Mouse (Mus musculus): ENCODE data around the gene Slc7a5. TPM values are rescaled to one million over a fixed set of nuclear protein-coding genes. Genes with fewer than 3 reads are reported as not detected.

Gene Slc7a5
- polyA plus RNA-seq, 1 experiment, result 4.3 TPM

DNA sequence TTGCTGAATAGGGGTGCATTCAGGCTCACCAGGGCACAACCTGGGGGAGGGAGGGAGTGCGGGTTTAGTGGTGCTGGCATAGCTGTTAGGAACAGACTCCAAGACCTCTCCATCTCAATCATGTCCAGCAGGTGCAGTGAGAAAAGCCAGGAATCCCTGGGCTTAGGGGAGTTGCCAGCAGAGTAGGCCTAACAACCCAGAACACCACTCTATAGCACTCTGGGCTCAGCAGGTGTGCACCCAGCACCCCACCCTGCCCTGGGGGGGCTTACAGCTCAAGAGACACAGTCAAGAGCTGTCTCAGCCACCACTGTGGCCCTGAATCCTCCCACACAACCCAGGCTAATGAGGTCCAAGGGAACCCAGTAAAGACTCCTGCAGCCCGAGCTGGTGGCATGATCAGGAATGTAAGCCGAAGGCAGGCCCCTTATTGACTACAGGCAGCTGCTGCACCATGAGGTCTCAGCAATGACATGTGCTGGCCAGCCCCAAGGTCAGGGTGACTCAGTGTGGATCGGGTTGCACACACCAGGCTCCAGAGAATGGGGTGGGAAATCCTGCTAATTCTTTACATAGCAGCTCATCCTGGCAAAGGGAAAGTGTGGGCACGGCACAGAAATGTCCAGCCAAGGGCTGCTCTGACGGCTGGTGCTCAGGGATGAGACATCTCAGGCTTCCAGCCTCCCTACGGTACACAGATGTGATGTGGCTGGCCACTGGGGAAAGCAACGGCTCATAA, 5.8 kb downstream of the Slc7a5 start:
- H3K4me1 ChIP-seq (ENCODE audit: control insufficient read depth, insufficient read depth, low read length), result no peaks in the 10 kb centered on the region
- H3K27ac ChIP-seq (ENCODE audit: insufficient read depth, low read depth, low read length), result no peak overlapping the region
- 52% methylated on average over 8 of the region's 8 CpGs for WGBS
- TF ChIP-seq POLR2A (IDR thresholded peaks at IDR 0.05; ENCODE audit: low read depth, low read length) (no peak), CTCF (conservative IDR thresholded peaks at IDR 0.05; ENCODE audit: insufficient read depth, insufficient read length, low read depth, low read length) (no peak)
- H3K4me3 ChIP-seq (ENCODE audit: insufficient read depth, low read depth, low read length), result no peak overlapping the region
- peak; percentile 30 for DNase-seq
- no peaks in the 10 kb centered on the region for H3K27me3 ChIP-seq (replicated peaks; ENCODE audit: control insufficient read depth, insufficient read depth, low read length)
- no peaks in the 10 kb centered on the region for H3K36me3 ChIP-seq (ENCODE audit: control insufficient read depth, insufficient read depth, low read length)

DNA sequence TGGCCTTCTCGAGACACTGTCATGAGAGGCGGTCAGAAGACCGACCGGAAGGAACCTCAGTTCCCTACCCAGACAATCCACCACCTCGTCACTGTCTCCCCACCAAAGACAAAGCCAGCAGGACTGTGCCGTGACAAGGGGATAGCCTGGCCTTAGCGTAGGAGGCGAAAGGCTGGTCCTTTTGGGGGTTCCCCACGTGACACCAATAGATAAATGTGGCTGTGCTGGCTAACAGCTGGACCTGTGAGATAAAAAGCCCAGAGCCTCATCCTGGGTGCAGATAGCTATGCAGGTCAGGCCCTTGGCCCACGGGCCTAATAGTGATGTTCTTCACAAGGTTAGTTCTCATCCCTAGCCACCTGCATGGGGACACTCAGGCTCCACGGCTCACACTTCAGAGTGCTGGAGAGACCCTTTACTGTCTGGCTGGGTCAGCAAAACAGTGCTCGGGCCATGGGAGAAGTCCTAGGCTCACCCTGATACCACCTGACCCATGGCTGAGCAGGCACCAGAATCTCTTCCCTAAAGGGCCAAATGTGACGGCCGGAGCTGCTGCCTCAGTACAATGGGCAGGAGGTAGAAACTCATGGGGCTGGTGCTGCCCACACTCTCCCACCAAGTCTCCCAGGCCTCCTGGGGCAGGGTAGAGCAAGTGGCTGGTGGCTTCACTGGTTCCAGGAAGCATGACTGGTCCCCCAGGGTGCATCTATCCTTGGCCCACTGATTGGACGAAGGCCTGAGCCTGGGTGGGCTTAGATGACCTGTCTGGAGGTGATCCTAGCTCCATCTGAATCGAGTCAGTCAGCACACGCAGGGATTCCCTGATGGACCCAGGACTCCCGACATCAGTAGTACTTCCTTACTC, 8.1 kb downstream of the Slc7a5 start:
- H3K27ac ChIP-seq (ENCODE audit: insufficient read depth, low read depth, low read length), result no peak overlapping the region
- 89% methylated on average over 18 of the region's 18 CpGs for WGBS

DNA sequence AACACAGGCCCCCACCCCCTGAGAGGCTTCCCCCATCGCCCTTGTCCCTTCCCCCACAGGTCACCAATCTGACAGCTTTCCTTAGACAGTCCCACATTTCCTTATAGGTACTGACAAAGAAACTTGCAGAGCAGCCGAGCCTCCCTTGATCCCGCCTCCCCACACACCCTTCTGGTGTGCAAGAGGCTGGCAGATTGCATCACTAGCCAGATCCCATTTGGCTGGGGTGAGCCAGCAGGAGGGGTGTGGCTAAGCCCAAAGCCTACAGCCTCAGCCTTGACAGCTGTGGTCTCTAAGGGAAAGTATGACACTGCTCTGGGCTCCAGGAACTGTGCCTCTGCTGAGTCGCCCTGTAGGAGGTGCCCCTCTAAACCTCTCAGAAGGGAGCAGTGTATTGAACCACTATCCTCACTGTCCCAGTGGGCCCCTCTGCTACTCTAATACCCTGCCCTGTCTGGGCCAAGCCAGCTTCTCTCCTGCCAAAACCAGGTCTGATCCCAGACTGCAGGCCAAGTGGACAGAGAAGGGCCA, 9.0 kb downstream of the Slc7a5 start:
- Histone ChIP-seq H3K27me3 (replicated peaks; ENCODE audit: control insufficient read depth, insufficient read depth, low read length) (no peaks in the 10 kb centered on the region), H3K4me3 (ENCODE audit: insufficient read depth, low read depth, low read length) (no peak overlapping the region), H3K27ac (ENCODE audit: insufficient read depth, low read depth, low read length) (no peak overlapping the region), H3K4me1 (ENCODE audit: control insufficient read depth, insufficient read depth, low read length) (no peaks in the 10 kb centered on the region), H3K36me3 (ENCODE audit: control insufficient read depth, insufficient read depth, low read length) (no peaks in the 10 kb centered on the region)
- 21% methylated on average over 4 of the region's 4 CpGs for WGBS
- peak; percentile 69 for DNase-seq
- TF ChIP-seq POLR2A (IDR thresholded peaks at IDR 0.05; ENCODE audit: low read depth, low read length) (no peak), CTCF (conservative IDR thresholded peaks at IDR 0.05; ENCODE audit: insufficient read depth, insufficient read length, low read depth, low read length) (no peak)

More for the DNA sequence above, 8.1 kb downstream of the Slc7a5 start:
- Histone ChIP-seq H3K4me1 (ENCODE audit: control insufficient read depth, insufficient read depth, low read length) (no peaks in the 10 kb centered on the region), H3K36me3 (ENCODE audit: control insufficient read depth, insufficient read depth, low read length) (no peaks in the 10 kb centered on the region), H3K4me3 (ENCODE audit: insufficient read depth, low read depth, low read length) (no peak overlapping the region), H3K27me3 (replicated peaks; ENCODE audit: control insufficient read depth, insufficient read depth, low read length) (no peaks in the 10 kb centered on the region)
- no peak for DNase-seq
- TF ChIP-seq CTCF (conservative IDR thresholded peaks at IDR 0.05; ENCODE audit: insufficient read depth, insufficient read length, low read depth, low read length) (no peak), POLR2A (IDR thresholded peaks at IDR 0.05; ENCODE audit: low read depth, low read length) (no peak)

DNA sequence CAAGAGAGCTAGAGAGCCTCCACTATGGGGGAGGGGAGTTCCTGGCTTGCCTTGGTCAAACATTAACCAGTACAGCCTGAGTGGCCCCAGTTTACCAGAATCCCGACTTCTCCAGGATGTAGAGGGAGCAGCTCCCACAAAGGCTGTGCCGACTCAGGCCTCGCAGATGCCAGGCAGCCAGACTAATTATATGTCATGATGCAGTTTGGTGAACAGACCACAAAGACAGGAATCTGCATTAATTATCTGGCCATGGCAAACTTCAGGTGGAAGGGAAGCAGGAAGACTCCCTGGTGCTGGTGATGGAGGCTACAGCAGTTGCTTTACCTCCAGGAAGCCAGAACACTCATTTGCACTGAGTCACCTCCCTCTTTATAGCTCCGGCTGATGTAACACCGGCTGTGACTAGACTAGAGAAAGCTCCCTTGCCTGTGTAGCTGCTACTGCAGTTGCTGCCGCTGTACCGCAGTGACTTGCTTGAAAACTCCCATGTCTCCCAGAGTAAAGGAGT, 9.6 kb downstream of the Slc7a5 start:
- no peak for TF ChIP-seq CTCF (conservative IDR thresholded peaks at IDR 0.05; ENCODE audit: insufficient read depth, insufficient read length, low read depth, low read length)
- TF ChIP-seq POLR2A (IDR thresholded peaks at IDR 0.05; ENCODE audit: low read depth, low read length), result no peak
- no peaks in the 10 kb centered on the region for H3K27me3 ChIP-seq (replicated peaks; ENCODE audit: control insufficient read depth, insufficient read depth, low read length)
- DNase-seq, result peak; percentile 79
- WGBS, result 19% methylated on average over 7 of the region's 7 CpGs
- no peaks in the 10 kb centered on the region for H3K36me3 ChIP-seq (ENCODE audit: control insufficient read depth, insufficient read depth, low read length)
- H3K4me3 ChIP-seq (ENCODE audit: insufficient read depth, low read depth, low read length), result no peak overlapping the region
- no peaks in the 10 kb centered on the region for H3K4me1 ChIP-seq (ENCODE audit: control insufficient read depth, insufficient read depth, low read length)
- peak overlapping the region; percentile 14; the same call in 1 of the 2 replicates for H3K27ac ChIP-seq (ENCODE audit: insufficient read depth, low read depth, low read length)

DNA sequence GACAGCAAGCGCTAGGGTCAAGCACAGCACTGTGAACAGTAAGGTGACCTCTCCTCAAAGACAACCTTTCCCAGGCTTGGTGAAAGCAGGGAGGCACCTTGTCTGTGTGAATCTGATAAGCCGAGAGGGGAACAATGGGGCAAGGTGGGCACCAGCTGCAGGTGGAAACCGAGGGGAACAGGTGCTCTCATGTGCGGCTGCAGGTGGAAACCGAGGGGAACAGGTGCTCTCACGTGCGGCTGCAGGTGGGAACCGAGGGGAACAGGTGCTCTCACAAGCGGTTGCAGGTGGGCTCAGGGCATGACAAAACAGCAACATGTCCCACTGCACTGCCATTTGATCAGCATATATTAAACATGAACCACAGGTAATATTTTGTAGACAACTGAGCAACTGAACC, 10.3 kb downstream of the Slc7a5 start:
- no peak overlapping the region for H3K27ac ChIP-seq (ENCODE audit: insufficient read depth, low read depth, low read length)
- DNase-seq, result no peak
- no peaks in the 10 kb centered on the region for H3K4me1 ChIP-seq (ENCODE audit: control insufficient read depth, insufficient read depth, low read length)
- H3K36me3 ChIP-seq (ENCODE audit: control insufficient read depth, insufficient read depth, low read length), result no peaks in the 10 kb centered on the region
- 76% methylated on average over 9 of the region's 9 CpGs for WGBS
- H3K4me3 ChIP-seq (ENCODE audit: insufficient read depth, low read depth, low read length), result no peak overlapping the region
- no peaks in the 10 kb centered on the region for H3K27me3 ChIP-seq (replicated peaks; ENCODE audit: control insufficient read depth, insufficient read depth, low read length)
- TF ChIP-seq CTCF (conservative IDR thresholded peaks at IDR 0.05; ENCODE audit: insufficient read depth, insufficient read length, low read depth, low read length) (no peak), POLR2A (IDR thresholded peaks at IDR 0.05; ENCODE audit: low read depth, low read length) (no peak)

DNA sequence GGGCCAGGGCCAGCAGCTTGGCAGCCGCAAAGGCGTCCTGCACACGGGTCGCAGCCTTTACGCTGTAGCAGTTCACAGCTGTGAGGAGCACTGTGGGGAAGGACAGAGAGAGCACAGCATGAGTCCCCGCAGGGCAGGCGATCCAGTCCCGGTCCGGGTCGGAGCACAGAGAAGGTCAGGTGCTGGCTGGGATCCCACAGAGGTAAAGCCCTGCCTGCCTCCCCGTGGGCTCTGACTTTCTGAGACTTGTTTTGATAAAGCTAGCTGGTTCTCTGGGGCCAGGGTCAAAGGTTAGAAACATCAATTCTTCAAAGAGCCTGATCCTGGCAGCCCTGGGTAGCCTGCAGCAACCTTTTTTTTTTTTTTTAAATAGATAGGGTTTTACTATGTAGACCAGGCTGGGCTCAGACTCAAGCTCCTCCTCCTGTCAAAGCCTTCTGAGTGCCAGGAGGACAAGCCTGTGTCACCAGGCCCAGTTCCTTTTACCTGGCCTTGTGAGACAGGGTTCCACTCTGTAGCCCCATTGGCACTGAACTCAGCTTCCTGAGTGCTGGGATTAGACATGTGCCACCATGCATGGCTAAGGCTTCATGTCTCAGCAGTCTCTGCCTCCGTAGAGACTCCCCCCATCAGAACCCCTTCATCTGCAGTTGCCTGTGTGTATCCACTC, 10.9 kb downstream of the Slc7a5 start:
- H3K4me1 ChIP-seq (ENCODE audit: control insufficient read depth, insufficient read depth, low read length), result no peaks in the 10 kb centered on the region
- H3K27ac ChIP-seq (ENCODE audit: insufficient read depth, low read depth, low read length), result no peak overlapping the region
- no peaks in the 10 kb centered on the region for H3K27me3 ChIP-seq (replicated peaks; ENCODE audit: control insufficient read depth, insufficient read depth, low read length)
- no peak overlapping the region for H3K4me3 ChIP-seq (ENCODE audit: insufficient read depth, low read depth, low read length)
- 33% methylated on average over 12 of the region's 12 CpGs for WGBS
- DNase-seq, result peak; percentile 54
- no peaks in the 10 kb centered on the region for H3K36me3 ChIP-seq (ENCODE audit: control insufficient read depth, insufficient read depth, low read length)
- TF ChIP-seq CTCF (conservative IDR thresholded peaks at IDR 0.05; ENCODE audit: insufficient read depth, insufficient read length, low read depth, low read length) (no peak), POLR2A (IDR thresholded peaks at IDR 0.05; ENCODE audit: low read depth, low read length) (no peak)
